Mouse (Mus musculus): Measurements from ENCODE around the gene Cpne9. TPM values are rescaled to one million over a fixed set of nuclear protein-coding genes. Genes with fewer than 3 reads are reported as not detected.
"Not testable (repeated sequence)": the region's sequence is repeated elsewhere in the genome, so short reads cannot be mapped to it uniquely, and the experiment has no call there.

Cpne9 gene
- polyA plus RNA-seq, 2 experiments = 0.02 TPM; not detected in 1

- DNase-seq (ENCODE audit: low read depth in 3 of 3, low spot score in 3 of 3) (no peak), ATAC-seq (ENCODE audit: insufficient read depth) (no peak)
- H3K27ac ChIP-seq = no peak overlapping the region
- no peaks in the 10 kb centered on the region for H3K9me3 ChIP-seq (ENCODE audit: control insufficient read depth, low read length)
- H3K27me3 ChIP-seq (ENCODE audit: control insufficient read depth, insufficient read depth, low read length) = no peaks in the 10 kb centered on the region
- H3K36me3 ChIP-seq (replicated peaks; ENCODE audit: control insufficient read depth, insufficient read depth, low read depth) = peaks cover 11% of the 10 kb centered on the region
- no peak overlapping the region for H3K4me3 ChIP-seq (ENCODE audit: insufficient read depth in 1 of 2, low read depth in 2 of 2, low read length in 2 of 2)
- WGBS (ENCODE audit: insufficient replicate concordance) = 54% methylated on average over 1 of the region's 1 CpGs
- TF ChIP-seq EP300 (IDR thresholded peaks at IDR 0.05; ENCODE audit: low read depth) = no peak
- no peak for TF ChIP-seq CTCF (IDR thresholded peaks at IDR 0.05; ENCODE audit: low read depth)
- H3K4me1 ChIP-seq (replicated peaks; ENCODE audit: control insufficient read depth in 2 of 2, insufficient read depth in 2 of 2, low read length in 1 of 2) = peaks cover 1 to 5% of the 10 kb centered on the region in 2 experiments; a peak in 1 of 4 replicates
- no peak overlapping the region for H3K9ac ChIP-seq (replicated peaks)
- H3K4me2 ChIP-seq (ENCODE audit: low read depth) = no peak overlapping the region
These were observed 47.3 kb downstream of the Cpne9 start for GRCm38 (mm10) chr6:113329396-113329795.

- Histone ChIP-seq H3K36me3 (replicated peaks; ENCODE audit: control insufficient read depth, insufficient read depth, low read depth) (no peaks in the 10 kb centered on the region; the same call in 1 of the 2 replicates), H3K4me1 (replicated peaks; ENCODE audit: control insufficient read depth in 2 of 2, insufficient read depth in 2 of 2, low read length in 1 of 2) (peaks cover 1 to 5% of the 10 kb centered on the region in 2 experiments; a peak in 1 of 4 replicates), H3K9me3 (ENCODE audit: control insufficient read depth, low read length) (no peaks in the 10 kb centered on the region), H3K27me3 (ENCODE audit: control insufficient read depth, insufficient read depth, low read length) (no peaks in the 10 kb centered on the region), H3K9ac (replicated peaks) (no peak overlapping the region), H3K4me3 (ENCODE audit: insufficient read depth in 1 of 2, low read depth in 2 of 2, low read length in 2 of 2) (no peak overlapping the region), H3K27ac (no peak overlapping the region), H3K4me2 (ENCODE audit: low read depth) (no peak overlapping the region)
- 11% methylated on average over 2 of the region's 2 CpGs for WGBS (ENCODE audit: insufficient replicate concordance)
- ATAC-seq (ENCODE audit: insufficient read depth) (no peak), DNase-seq (ENCODE audit: low read depth in 3 of 3, low spot score in 3 of 3) (no peak)
- TF ChIP-seq CTCF (IDR thresholded peaks at IDR 0.05; ENCODE audit: low read depth) (no peak), EP300 (IDR thresholded peaks at IDR 0.05; ENCODE audit: low read depth) (no peak)
These were observed 48.4 kb downstream of the Cpne9 start for GRCm38 (mm10) chr6:113330547-113330946.

GRCm38 (mm10) chr6:113331721-113332120, 49.6 kb downstream of the Cpne9 start:
- ATAC-seq (ENCODE audit: insufficient read depth) (no peak), DNase-seq (ENCODE audit: low read depth in 3 of 3, low spot score in 3 of 3) (no peak)
- TF ChIP-seq EP300 (IDR thresholded peaks at IDR 0.05; ENCODE audit: low read depth) = no peak
- no peak for TF ChIP-seq CTCF (IDR thresholded peaks at IDR 0.05; ENCODE audit: low read depth)
- Histone ChIP-seq H3K4me2 (ENCODE audit: low read depth) (no peak overlapping the region), H3K4me3 (ENCODE audit: insufficient read depth in 1 of 2, low read depth in 2 of 2, low read length in 2 of 2) (no peak overlapping the region), H3K9me3 (ENCODE audit: control insufficient read depth, low read length) (no peaks in the 10 kb centered on the region), H3K36me3 (replicated peaks; ENCODE audit: control insufficient read depth, insufficient read depth, low read depth) (no peaks in the 10 kb centered on the region; the same call in 1 of the 2 replicates), H3K4me1 (replicated peaks; ENCODE audit: control insufficient read depth in 2 of 2, insufficient read depth in 2 of 2, low read length in 1 of 2) (0 out of 4 replicates have a peak, but pooled peaks cover 0 to 1% of the 10 kb centered on the region in 2 experiments), H3K27ac (no peak overlapping the region), H3K27me3 (ENCODE audit: control insufficient read depth, insufficient read depth, low read length) (no peaks in the 10 kb centered on the region), H3K9ac (replicated peaks) (no peak overlapping the region)
- 79% methylated on average over 11 of the region's 11 CpGs for WGBS (ENCODE audit: insufficient replicate concordance)

GRCm38 (mm10) chr6:113332734-113333133, 50.6 kb downstream of the Cpne9 start:
- not testable (repeated sequence) for H3K27ac ChIP-seq; H3K9ac ChIP-seq (replicated peaks); H3K4me1 ChIP-seq (replicated peaks; ENCODE audit: control insufficient read depth in 2 of 2, insufficient read depth in 2 of 2, low read length in 1 of 2); DNase-seq (ENCODE audit: low read depth in 3 of 3, low spot score in 3 of 3); H3K4me3 ChIP-seq (ENCODE audit: insufficient read depth in 1 of 2, low read depth in 2 of 2, low read length in 2 of 2); ATAC-seq (ENCODE audit: insufficient read depth); H3K9me3 ChIP-seq (ENCODE audit: control insufficient read depth, low read length); H3K27me3 ChIP-seq (ENCODE audit: control insufficient read depth, insufficient read depth, low read length); H3K4me2 ChIP-seq (ENCODE audit: low read depth); H3K36me3 ChIP-seq (replicated peaks; ENCODE audit: control insufficient read depth, insufficient read depth, low read depth)
- 66% methylated on average over 6 of the region's 6 CpGs for WGBS (ENCODE audit: insufficient replicate concordance)
- peak; percentile 17; the same call in 1 of the 2 replicates for TF ChIP-seq CTCF (IDR thresholded peaks at IDR 0.05; ENCODE audit: low read depth)

- no peaks in the 10 kb centered on the region for H3K27me3 ChIP-seq (ENCODE audit: control insufficient read depth, insufficient read depth, low read length)
- ATAC-seq (ENCODE audit: insufficient read depth) (no peak), DNase-seq (ENCODE audit: low read depth in 3 of 3, low spot score in 3 of 3) (no peak)
- peaks cover 2 to 6% of the 10 kb centered on the region in 2 experiments; a peak in 3 of 4 replicates for H3K4me1 ChIP-seq (replicated peaks; ENCODE audit: control insufficient read depth in 2 of 2, insufficient read depth in 2 of 2, low read length in 1 of 2)
- H3K4me3 ChIP-seq (ENCODE audit: insufficient read depth in 1 of 2, low read depth in 2 of 2, low read length in 2 of 2) = no peak overlapping the region
- H3K9ac ChIP-seq (replicated peaks) = no peak overlapping the region
- H3K36me3 ChIP-seq (replicated peaks; ENCODE audit: control insufficient read depth, insufficient read depth, low read depth) = no peaks in the 10 kb centered on the region; the same call in 1 of the 2 replicates
- H3K9me3 ChIP-seq (ENCODE audit: control insufficient read depth, low read length) = no peaks in the 10 kb centered on the region
- TF ChIP-seq EP300 (IDR thresholded peaks at IDR 0.05; ENCODE audit: low read depth) (no peak), CTCF (IDR thresholded peaks at IDR 0.05; ENCODE audit: low read depth) (no peak)
- H3K4me2 ChIP-seq (ENCODE audit: low read depth) = no peak overlapping the region
- no peak overlapping the region for H3K27ac ChIP-seq
- WGBS (ENCODE audit: insufficient replicate concordance) = 82% methylated on average over 14 of the region's 14 CpGs
These were observed 51.2 kb downstream of the Cpne9 start for GRCm38 (mm10) chr6:113333137-113333950.

Data from liver, embryonic 14.5 days (tissue).